Mouse (Mus musculus): ENCODE results near the gene Ncoa6.

The Ncoa6 gene

DNA sequence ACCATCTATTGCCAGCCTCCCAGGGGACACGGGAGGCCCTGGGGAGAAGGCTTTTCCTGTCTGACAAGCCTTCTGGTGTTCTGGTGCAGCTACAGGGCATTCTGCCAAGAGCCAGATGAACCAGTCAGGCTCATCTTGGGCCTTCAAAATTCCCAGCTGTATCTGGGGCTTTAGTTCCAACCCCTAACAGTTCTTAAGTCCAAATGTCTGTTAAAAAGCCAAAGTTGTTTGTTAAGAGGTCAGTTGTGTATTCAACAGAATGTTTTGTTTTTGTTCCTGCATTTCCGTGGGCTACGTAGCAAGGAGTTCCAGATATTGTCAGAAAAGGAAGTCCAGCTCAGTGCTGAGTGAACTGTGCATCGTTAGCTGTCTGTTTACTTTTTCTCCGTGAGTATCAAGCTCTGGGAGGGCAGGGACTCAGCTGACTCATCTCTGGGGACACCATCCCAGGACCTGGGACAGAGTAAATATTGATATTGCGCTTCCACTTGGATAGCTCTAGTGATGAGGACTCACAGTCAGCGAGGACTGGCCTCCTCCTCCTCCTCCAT lies 104.3 kb downstream of the Ncoa6 start:
- DNase-seq (ENCODE audit: low read depth, low spot score) = no peak

DNA sequence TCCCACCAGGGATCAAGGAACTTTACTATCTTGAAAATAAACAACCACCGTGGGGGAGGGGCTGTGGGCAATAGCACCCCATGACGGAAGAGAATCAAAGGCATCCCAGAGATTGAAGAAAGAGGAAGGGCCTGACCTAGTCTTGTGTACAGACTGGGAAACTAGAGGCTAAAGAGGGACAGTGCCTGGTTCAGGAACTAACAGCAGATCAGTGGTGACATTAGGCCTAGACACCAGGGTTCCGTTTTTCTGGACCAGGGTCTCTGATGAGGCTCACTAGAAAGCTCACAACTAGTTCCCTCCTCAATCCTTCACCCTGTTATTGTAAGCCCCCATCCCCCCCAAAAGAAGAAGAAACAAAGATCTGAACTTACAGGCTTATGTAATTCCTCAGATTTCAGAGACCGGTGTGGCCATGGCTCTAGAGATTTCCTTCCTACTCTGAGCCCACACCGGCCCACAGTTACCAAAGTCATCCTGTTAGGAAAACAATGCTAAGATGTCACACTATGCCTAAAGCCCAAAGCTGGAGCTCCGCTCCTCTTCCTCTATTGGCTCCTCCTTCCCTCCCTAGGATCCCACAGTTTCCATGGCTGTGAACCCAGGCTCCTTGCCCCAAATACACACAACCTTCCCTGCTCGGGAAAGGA lies 105.9 kb downstream of the Ncoa6 start:
- no peak for DNase-seq (ENCODE audit: low read depth, low spot score)

DNA sequence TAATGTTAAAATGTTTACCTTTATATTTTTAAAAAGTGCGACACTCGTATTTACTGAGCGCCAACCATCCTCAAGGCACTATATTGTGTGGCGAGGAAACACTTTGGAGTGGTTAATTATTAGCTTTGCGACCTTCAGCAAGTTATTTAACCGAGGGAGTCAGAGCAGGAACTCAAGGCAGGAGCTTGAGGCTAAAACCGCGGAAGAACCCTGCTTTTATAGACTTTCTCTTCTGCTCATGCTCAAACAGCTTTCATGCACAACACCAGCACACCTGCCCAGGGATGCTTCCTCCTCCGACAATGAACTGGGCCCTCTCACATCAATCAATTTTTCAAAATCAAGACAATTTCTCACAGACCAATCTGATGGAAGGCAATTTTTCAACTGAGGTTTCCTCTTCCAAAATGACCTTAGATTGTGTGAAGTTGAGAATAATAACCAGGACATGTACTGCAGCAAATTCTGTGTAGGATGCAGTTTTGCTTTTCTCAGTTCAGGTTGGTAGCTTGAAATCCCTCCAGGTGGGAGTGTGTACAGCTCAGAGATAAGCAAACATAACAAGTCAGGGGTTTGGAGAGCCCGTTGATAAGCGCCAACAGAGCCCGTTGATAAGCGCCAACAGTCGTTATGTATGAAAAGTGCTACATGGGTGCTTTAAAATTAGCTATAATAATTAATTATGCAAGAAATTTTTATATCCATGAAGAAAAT lies 115.9 kb downstream of the Ncoa6 start:
- no peak for DNase-seq (ENCODE audit: low read depth, low spot score)

DNA sequence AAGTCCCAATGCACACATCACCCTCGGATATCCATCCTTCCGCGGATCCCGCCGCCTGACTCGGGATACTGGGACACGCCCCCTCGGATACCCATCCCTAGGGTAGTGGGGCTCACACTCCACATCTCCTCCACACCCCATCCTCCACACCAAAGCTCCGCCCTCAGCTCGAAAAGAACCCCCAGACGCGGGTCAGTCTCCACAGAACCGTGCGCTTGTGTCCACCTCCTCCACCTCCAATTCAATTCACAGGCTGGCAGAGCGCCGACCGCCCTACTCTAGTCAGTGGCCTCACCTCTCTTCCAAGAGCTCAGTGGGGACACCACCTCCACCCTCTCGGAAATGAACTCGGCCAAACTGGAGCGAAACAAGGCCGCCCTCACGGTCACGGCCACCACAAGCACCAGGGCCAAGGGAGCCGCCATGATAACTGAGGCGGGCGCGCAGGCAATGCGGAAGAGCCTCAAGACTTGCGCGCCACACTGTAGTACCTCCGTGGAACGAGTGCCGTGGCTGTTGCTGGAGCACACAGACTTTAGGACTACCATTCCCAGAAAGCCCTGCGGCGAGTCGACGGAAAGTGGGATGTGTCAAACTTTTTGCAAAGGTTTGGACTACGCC lies 116.6 kb downstream of the Ncoa6 start, which contains the start of gene Pigu:
TSS of gene Pigu (minus strand) at position 460 of the 621 bp plus-strand sequence.
- DNase-seq (ENCODE audit: low read depth, low spot score) = peak; percentile 92

DNA sequence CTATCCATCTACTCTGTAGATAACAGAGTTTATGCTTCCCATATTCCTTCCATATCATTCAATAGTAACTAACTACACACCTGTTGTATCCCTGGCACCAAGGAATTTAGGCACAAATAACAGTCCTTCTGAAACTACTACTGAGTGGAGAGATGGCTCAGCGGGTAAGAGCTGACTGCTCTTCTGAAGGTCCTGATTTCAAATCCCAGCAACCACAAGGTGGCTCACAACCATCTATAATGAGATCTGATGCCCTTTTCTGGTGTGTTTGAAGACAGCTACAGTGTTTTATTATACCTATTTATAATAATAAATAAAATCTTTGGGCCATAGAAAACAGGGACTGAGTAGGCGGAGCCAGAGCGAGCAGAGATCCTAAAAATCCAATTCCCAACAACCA lies 119.3 kb downstream of the Ncoa6 start:
- no peak for DNase-seq (ENCODE audit: low read depth, low spot score)

- no peak for DNase-seq (ENCODE audit: low read depth, low spot score)
Measured at GRCm38 (mm10) chr2:155346670-155347069, 127.0 kb downstream of the Ncoa6 start.
